ENCODE assay signal across 8 mouse cellular contexts in genomic region chr16:45352875-45353274, GRCm38 (mm10). TPM values are rescaled to one million over a fixed set of nuclear protein-coding genes. Genes with fewer than 3 reads are reported as not detected.
DNase-seq lines count a peak whose midpoint lies in the region; ATAC-seq and TF ChIP-seq lines count a peak whose summit lies in the region.

No protein-coding gene starts in this region.

- no peak overlapping the region for H3K9ac ChIP-seq in lung, postnatal 0 days (replicated peaks; ENCODE audit: low read depth)
- H3K9ac ChIP-seq in forebrain, embryonic 13.5 days, result no peak overlapping the region
- no peak overlapping the region for H3K9ac ChIP-seq in liver, embryonic 11.5 days (ENCODE audit: low read depth, low read length)

- no peaks in the 10 kb centered on the region for H3K36me3 ChIP-seq in lung, postnatal 0 days (ENCODE audit: insufficient read depth, low read length)
- no peaks in the 10 kb centered on the region for H3K36me3 ChIP-seq in forebrain, embryonic 13.5 days (ENCODE audit: poor library complexity, severe bottlenecking)
- H3K36me3 ChIP-seq in liver, embryonic 11.5 days (ENCODE audit: control insufficient read depth, insufficient read depth, low read length), result no peaks in the 10 kb centered on the region

- no peak overlapping the region for H3K4me2 ChIP-seq in lung, postnatal 0 days (replicated peaks; ENCODE audit: low read depth, low read length)
- H3K4me2 ChIP-seq in forebrain, embryonic 13.5 days, result no peak overlapping the region
- H3K4me2 ChIP-seq in liver, embryonic 11.5 days, result no peak overlapping the region

- no peaks in the 10 kb centered on the region for H3K9me3 ChIP-seq in lung, postnatal 0 days (ENCODE audit: low read length)
- no peaks in the 10 kb centered on the region for H3K9me3 ChIP-seq in forebrain, embryonic 13.5 days (replicated peaks)
- H3K9me3 ChIP-seq in liver, embryonic 11.5 days (ENCODE audit: control insufficient read depth, low read length), result no peaks in the 10 kb centered on the region

- H3K4me3 ChIP-seq in lung, postnatal 0 days (ENCODE audit: low read depth, low read length), result no peak overlapping the region
- H3K4me3 ChIP-seq in forebrain, embryonic 13.5 days, result no peak overlapping the region
- no peak overlapping the region for H3K4me3 ChIP-seq in liver, embryonic 11.5 days (ENCODE audit: low read depth, low read length)
- no peak overlapping the region for H3K4me3 ChIP-seq in gastrocnemius, adult 2 months

- H3K27me3 ChIP-seq in lung, postnatal 0 days (replicated peaks; ENCODE audit: insufficient read depth, low read length), result no peaks in the 10 kb centered on the region
- H3K27me3 ChIP-seq in forebrain, embryonic 13.5 days, result no peaks in the 10 kb centered on the region
- no peaks in the 10 kb centered on the region for H3K27me3 ChIP-seq in liver, embryonic 11.5 days (replicated peaks; ENCODE audit: control insufficient read depth, insufficient read depth, low read length)

- intact Hi-C loops in gastrocnemius, adult 2 months (cut with DNase I), result no loop called here

- H3K4me1 ChIP-seq in lung, postnatal 0 days (ENCODE audit: insufficient read depth, low read depth, low read length), result peaks cover 5% of the 10 kb centered on the region; the same call in 1 of the 2 replicates
- H3K4me1 ChIP-seq in forebrain, embryonic 13.5 days, result no peaks in the 10 kb centered on the region
- H3K4me1 ChIP-seq in liver, embryonic 11.5 days (replicated peaks; ENCODE audit: control insufficient read depth, insufficient read depth, low read length), result no peaks in the 10 kb centered on the region

- TF ChIP-seq CTCF in lung, postnatal 0 days (IDR thresholded peaks at IDR 0.05), result no peak
- no peak for TF ChIP-seq CTCF in gastrocnemius, adult 2 months (IDR thresholded peaks at IDR 0.05)

- H3K27ac ChIP-seq in lung, postnatal 0 days (ENCODE audit: low read length), result no peak overlapping the region
- no peak overlapping the region for H3K27ac ChIP-seq in forebrain, embryonic 13.5 days
- H3K27ac ChIP-seq in liver, embryonic 11.5 days (ENCODE audit: low read depth, low read length), result no peak overlapping the region
- no peak overlapping the region for H3K27ac ChIP-seq in gastrocnemius, adult 2 months

- no peak for TF ChIP-seq EP300 in lung, postnatal 0 days (IDR thresholded peaks at IDR 0.05)

- ATAC-seq in lung, postnatal 0 days, result peak; percentile 61
- ATAC-seq in forebrain, embryonic 13.5 days, result peak; percentile 83
- ATAC-seq in liver, embryonic 11.5 days (replicated peaks; ENCODE audit: low FRiP score), result peak; percentile 68; the same call in 1 of the 2 replicates
- ATAC-seq in activated CD4-positive, CD25-positive, alpha-beta regulatory T cell, adult 4 months, result no peak

- peak; percentile 49 for DNase-seq in lung, postnatal 0 days (ENCODE audit: low spot score)
- DNase-seq in lung, postnatal 4 days, result no peak
- peak; percentile 40 for DNase-seq in liver, embryonic 11.5 days (ENCODE audit: low spot score)
- peak; percentile 33 for DNase-seq in retina, postnatal 1 day
- DNase-seq in gastrocnemius, adult 2 months, result no peak
- no peak for DNase-seq in cerebellum, adult 9-11 months

RNA-seq across cellular contexts. Expression of gene Cd200, which starts 56.0 kb away (rescaled TPM):
- 338 and 424 TPM in 2 replicates for polyA plus RNA-seq in lung, postnatal 0 days (2015; fragmentation: Nextera tagmentation; extraction: Ambion mirVana)
- polyA plus RNA-seq in forebrain, embryonic 13.5 days (2015; fragmentation: Nextera tagmentation; extraction: Ambion mirVana), result 102 and 126 TPM in 2 replicates
- polyA plus RNA-seq in liver, embryonic 11.5 days (2014; fragmentation: Nextera tagmentation; extraction: Ambion mirVana), result 2.5 and 3.0 TPM in 2 replicates
- total RNA-seq in gastrocnemius, adult 2 months (2021), result 10 to 100 TPM; 10.4 to 20.1 TPM
- 100 to 1,000 TPM; 223 to 237 TPM for polyA plus RNA-seq in activated CD4-positive, CD25-positive, alpha-beta regulatory T cell, adult 4 months (2017; shearing (Covaris generic))

Comparison
In these comparisons a context has a peak if more than half of its experiments do, and no peak if none do; other contexts are left out.
1. DNase-seq: peak in lung, postnatal 0 days (single experiment), liver, embryonic 11.5 days (single experiment) and retina, postnatal 1 day (single experiment); none in lung, postnatal 4 days (0 of 2), gastrocnemius, adult 2 months (single experiment) and cerebellum, adult 9-11 months (single experiment).
2. RNA of gene Cd200, which starts 56.0 kb away (polyA plus RNA-seq): 338 to 424 TPM in lung, postnatal 0 days, 223 to 237 TPM in activated CD4-positive, CD25-positive, alpha-beta regulatory T cell, adult 4 months and 102 to 126 TPM in forebrain, embryonic 13.5 days; 2.5 to 3.0 TPM in liver, embryonic 11.5 days; every median in the first group is over 10 times any median in the second.